Mouse (Mus musculus): ENCODE measurements around the gene Zfp57.
A peak's percentile ranks its signal among the peaks of the same experiment; 100 is the strongest.

DNA sequence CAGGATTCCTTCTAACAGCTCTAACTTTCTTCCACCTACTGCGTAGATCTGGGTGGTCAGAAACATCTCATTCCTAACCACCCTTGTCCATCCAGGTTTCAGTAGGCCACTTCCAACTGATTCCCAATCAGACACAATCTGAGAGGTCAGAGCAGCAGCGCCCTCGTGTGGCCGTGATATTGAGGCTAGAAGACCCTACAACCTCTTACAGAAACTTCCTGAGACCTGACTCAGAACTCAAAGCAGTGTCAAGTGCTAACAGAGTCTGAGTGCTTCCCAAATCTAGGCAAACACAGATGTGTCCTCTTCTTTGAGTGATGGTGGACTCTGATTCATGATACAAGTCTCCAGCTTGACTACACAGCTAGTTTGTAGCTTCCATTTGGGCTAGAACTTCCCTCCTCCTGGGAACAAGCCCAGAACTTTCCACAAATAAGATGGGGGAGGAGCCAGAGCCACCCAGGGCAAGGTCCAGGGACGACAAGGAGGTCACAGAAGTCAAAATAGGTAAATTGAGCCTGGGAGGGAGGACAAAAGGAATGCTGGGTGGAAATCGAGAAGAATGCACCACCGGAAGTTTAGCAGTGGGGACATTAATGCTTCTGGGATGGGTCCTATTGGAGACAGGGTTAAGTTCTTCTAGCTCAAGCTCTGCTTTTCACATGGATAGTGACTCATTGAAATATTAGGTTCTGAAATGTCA, 3.8 kb upstream of the Zfp57 start:
- TF ChIP-seq CTCF (IDR thresholded peaks at IDR 0.05; ENCODE audit: low read depth) (peak; percentile 81), EP300 (IDR thresholded peaks at IDR 0.05; ENCODE audit: low read depth) (no peak)

Data from heart, postnatal 0 days (tissue).